In genomic region chr3:28827605-28828004, GRCm38 (mm10) we compare ENCODE assay signal across 12 mouse cellular contexts.
"Had no signal": no experiment of that assay in that cellular context is flagged by ENCODE, and none has a peak within 500 bp of the region (broad histone marks: within the 10 kb centered on the region; RNA-seq: fewer than 3 reads in every experiment).

No protein-coding gene starts in this region.

- H3K4me1 ChIP-seq: limb, embryonic 15.5 days; liver, embryonic 12.5 days; midbrain, embryonic 10.5 days; neural tube, embryonic 12.5 days had no signal

- H3K9ac ChIP-seq: limb, embryonic 15.5 days; liver, embryonic 12.5 days; neural tube, embryonic 12.5 days had no signal

- ATAC-seq: liver, embryonic 12.5 days had no signal

- H3K4me2 ChIP-seq: limb, embryonic 15.5 days; liver, embryonic 12.5 days; neural tube, embryonic 12.5 days had no signal

- H3K27ac ChIP-seq: limb, embryonic 15.5 days; liver, embryonic 12.5 days; midbrain, embryonic 10.5 days; neural tube, embryonic 12.5 days had no signal

- H3K36me3 ChIP-seq: limb, embryonic 15.5 days; liver, embryonic 12.5 days; midbrain, embryonic 10.5 days; neural tube, embryonic 12.5 days had no signal

- H3K4me3 ChIP-seq: limb, embryonic 15.5 days; liver, embryonic 12.5 days; midbrain, embryonic 10.5 days; neural tube, embryonic 12.5 days had no signal

- H3K27me3 ChIP-seq: limb, embryonic 15.5 days; liver, embryonic 12.5 days; neural tube, embryonic 12.5 days had no signal

- H3K9me3 ChIP-seq: limb, embryonic 15.5 days; liver, embryonic 12.5 days; midbrain, embryonic 10.5 days; neural tube, embryonic 12.5 days had no signal

- DNase-seq: kidney, adult 2 months; kidney, postnatal 36 days; lung, postnatal 4 days; midbrain, embryonic 14.5 days; right cerebral cortex, postnatal 4 days; spleen, adult 18-20 months; thymus, adult 2 months; thymus, postnatal 25 days had no signal
